Mouse (Mus musculus) embryo, embryonic 11.5 days (tissue): Measurements from ENCODE around the gene Aldh4a1.

Experiments used
- DNase-seq: peaks from one replicate; pipeline ENCODE4 v3.0.0-alpha.2; 2012; ENCODE audit warnings: low read depth, low spot score

Aldh4a1 gene

GRCm38 (mm10) chr4:139622373-139623282, at the start of gene Aldh4a1:
TSS of gene Aldh4a1 (plus strand) at chr4:139622866.
- DNase-seq, result peak; percentile 88

DNA sequence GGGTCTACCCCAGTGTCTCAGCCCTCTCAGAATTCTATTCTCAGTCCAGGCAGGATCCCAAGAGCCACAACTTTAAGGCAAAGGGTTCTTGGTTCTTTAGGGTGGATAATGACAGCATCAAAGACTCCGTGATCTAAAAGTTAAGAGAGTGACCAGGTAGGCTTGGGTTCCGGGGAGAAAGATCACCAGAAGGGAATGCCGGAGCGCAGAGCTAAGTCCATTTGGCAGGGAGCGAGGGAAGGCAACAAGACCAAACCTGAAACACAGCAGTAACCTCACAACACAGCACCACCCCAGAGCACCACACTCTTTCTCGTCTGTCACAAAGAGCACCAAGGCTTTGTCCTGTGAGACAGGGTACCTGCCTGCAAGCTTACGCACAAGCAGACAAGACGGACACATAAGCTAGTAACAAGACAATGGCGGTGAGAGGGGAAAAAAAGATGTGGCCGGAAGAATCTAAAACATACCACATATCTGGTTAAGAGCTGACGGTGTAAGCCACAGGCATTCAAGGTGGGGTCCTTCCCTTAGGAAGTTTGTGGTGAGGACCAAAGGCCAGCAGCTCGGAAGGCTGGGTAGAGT, 49.6 kb upstream of the Aldh4a1 start:
- no peak for DNase-seq

- DNase-seq, result peak; percentile 99
Measured at GRCm38 (mm10) chr4:139574156-139574798, 48.4 kb upstream of the Aldh4a1 start.

DNA sequence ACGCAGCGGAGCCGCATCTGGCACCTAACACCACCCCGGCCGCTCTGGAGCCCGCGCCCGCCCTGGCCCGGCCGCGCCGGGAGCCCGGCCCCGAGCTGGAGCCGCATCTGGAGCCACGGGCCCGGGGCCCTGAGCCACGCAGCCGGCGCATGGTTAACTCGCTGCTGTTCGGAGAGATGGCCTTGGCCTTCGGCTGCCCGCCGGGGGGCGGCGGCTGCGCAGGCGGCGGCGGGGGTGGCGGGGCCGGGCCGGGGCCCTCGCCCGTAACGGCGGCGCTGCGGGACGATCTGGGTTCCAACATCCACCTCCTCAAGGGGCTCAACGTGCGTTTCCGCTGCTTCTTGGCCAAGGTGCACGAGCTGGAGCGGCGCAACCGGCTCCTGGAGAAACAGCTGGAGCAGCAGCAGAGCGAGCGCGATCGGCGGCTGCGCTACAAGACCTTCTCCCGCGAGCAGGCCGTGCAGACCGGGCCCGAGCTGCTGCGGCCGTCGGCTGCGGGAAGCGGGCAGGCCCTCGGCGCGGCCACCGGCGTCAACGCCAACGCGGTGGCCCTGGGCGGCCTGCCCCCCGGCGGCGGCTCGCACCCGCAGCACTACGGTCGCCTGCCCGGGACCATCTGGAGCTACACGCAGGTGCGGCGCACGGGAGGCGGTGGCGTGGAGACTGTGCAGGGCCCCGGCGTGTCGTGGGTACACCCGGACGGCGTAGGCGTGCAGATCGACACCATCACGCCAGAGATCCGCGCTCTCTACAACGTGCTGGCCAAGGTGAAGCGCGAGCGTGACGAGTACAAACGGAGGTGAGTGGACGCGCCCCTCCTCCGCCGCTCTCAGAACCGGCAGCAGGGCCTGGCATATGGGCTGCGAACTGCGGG, 47.6 kb upstream of the Aldh4a1 start:
- DNase-seq, result no peak

DNA sequence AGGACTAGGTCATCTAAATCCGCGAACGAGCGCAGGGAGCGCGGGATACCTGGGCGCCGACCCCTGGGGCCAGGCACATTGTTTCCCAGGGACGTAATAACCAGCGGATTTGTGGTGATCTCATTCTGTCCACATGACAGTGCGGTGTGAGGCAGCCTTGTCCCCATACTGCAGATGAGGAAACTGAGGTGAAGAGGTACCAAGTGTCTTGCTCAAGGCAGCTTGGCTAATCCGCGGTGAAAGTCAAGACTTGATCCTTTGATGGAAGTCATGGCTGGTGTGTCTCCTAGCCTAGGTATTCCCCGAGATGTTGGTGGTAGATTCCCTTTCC, 47.0 kb upstream of the Aldh4a1 start:
- DNase-seq, result no peak

- no peak for DNase-seq
Measured at GRCm38 (mm10) chr4:139576251-139576880, 46.3 kb upstream of the Aldh4a1 start.

DNA sequence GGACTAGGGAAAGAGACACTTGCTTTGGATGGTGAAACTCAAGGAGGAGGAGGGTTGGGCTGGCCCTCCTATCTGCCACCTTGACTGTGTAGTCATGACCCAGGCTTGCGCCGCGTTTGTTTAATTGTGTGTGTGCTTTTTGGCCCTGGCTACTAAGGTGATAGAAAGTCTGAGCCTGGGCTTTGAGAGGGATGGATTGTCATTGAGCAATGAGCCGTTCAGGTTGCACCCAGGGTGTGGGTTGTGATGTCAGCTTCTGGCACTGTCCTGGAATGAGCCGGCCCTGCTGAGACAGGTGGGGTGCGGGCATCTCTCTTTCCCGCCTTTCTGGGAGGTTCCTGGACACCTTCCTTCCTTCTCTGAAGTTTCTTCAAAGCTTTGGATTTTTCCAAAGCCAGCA, 45.7 kb upstream of the Aldh4a1 start:
- no peak for DNase-seq

DNA sequence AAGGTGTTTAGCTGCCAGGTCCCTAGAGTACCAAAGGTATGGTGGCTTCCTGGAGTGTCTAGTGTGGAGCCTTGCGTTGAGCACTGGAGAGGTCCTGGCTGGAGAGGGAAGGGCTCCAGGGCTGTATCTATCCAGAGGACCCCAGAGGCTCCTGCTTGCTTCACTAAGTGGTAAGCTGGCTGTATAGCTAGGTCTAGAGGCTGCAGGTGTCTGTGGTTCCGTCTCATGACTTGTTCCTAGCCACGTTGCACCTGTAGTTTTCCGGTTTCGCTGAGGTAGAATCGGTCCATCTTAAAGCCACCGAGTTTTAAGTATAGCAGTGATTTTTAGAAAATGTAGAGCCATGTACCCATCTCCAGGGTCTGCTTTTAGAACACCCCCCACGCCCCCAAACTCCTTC, 44.3 kb upstream of the Aldh4a1 start:
- DNase-seq, result no peak

DNA sequence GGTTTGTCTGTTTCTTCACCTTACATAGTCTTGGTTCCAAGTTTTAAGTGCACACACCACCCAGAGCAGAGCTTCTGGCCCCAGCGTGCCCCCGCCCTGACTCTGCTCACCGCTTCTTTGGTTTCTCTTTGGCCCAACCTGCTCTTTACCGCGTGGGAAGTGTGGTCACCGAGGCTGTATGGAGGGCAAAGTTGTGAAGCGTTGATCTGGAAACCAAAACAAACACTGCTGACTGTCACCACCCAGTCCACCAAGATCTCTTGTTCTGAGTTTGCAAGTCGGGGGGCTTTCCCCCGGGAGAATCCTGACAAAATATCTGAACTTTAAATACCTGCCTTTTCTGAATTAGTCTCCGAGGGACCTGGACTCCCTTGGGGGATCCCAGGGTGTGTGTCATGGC, 43.7 kb upstream of the Aldh4a1 start:
- no peak for DNase-seq

- DNase-seq, result no peak
Measured at GRCm38 (mm10) chr4:139579466-139579865, 43.2 kb upstream of the Aldh4a1 start.

DNA sequence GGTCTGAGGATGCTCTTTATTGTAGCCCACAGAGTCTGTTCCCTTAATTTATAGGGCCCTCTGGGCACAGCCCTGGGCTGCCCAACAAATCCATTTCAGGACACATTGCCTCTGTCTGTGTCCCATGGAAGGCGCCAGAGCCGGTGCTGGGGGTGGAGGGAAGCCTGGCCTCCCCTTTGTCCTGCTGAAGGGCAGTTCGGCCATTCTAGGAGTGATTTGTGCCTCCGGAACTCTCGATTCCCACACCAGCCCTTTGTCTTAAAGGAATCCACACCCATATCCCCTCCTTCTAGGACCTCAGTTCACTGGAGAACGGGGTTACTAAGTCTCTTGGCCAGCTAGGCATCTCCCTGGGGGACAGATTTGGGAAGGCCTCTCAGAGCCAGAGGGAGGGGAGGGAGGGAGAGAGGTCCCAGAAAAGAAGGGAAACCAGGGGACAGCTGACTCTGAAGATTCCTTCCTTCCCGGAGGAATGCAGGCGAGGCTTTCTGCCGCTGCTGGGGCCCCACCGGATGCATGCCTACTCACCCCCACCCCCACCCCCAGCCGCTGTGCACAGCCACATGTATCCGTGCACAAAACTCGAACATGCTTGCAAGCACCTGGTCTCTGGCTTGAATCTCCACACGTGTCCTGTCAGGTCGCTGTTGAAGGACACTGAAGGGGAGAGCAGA, 41.9 kb upstream of the Aldh4a1 start:
- DNase-seq, result no peak

- DNase-seq, result no peak
Measured at GRCm38 (mm10) chr4:139581427-139582051, 41.1 kb upstream of the Aldh4a1 start.

- DNase-seq, result no peak
Measured at GRCm38 (mm10) chr4:139582346-139582745, 40.3 kb upstream of the Aldh4a1 start.

GRCm38 (mm10) chr4:139582903-139583302, 39.8 kb upstream of the Aldh4a1 start:
- no peak for DNase-seq

DNA sequence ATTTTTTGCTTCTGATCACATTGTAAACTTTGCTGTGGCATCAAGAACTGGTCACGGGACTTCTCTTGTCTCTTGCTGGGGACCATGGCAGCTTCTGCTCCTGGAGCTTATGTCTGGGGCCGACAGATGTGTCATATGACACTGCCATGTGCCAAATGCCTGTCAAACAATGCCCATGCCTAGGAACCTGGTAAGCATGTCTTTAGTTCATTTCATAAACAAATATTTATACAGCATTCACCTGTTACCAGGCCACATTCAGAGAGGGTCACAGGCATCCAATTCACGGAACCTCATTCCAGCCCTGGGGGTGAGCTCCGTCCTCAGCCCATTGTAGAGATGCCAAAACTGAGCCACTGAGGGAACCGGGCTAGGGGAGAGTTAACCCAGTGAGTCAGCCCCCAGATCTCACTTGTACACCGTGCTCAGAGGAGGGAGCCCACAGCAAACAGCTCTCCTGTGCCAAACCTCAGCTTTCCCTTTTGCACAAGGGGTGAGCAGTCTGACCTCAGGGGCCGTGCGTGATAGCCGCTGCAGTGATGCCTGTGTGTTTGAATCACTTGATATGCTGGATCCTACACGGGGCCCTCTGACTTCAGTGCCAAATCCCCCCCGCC, 38.9 kb upstream of the Aldh4a1 start:
- DNase-seq, result no peak

DNA sequence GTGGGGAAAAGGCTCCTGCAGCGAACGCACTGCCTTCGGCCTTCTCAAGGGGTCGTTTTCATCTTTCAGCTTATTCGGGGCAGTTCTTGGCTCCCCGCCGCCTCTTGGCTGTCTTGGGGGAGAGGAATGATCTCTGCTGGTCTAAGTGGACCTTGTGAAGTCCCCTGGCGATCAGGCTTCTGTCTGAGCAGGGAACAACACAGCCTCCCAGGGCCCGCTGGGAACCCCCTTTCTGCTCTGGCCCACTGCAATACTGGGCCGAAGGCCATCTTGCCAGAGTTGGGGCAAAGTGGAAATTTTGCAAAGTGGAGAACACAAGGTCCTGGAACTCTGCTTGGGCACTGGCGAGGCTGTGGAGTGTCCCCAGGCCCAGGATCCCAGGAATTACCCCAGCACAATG, 38.0 kb upstream of the Aldh4a1 start:
- no peak for DNase-seq

DNA sequence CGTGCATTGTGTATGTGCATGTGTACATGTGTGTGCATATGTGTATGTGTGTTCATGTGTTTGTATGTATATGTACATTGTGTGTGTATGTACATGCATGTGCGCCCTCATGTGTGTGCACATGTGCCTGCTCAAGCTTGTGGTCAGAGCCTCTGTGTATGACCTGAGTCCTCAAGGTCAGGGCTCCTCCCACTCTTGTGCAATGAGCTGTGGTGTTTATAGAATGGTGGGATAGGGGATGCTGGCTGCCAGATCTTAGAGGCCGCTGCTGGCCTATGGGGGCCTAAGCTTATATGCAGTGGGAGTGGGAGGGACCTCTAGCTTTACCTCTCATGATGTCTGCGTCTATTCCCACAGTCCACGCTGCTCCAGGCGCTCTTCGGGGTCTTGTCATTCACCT, 37.0 kb upstream of the Aldh4a1 start:
- DNase-seq, result no peak

- no peak for DNase-seq
Measured at GRCm38 (mm10) chr4:139587370-139587769, 35.3 kb upstream of the Aldh4a1 start.

DNA sequence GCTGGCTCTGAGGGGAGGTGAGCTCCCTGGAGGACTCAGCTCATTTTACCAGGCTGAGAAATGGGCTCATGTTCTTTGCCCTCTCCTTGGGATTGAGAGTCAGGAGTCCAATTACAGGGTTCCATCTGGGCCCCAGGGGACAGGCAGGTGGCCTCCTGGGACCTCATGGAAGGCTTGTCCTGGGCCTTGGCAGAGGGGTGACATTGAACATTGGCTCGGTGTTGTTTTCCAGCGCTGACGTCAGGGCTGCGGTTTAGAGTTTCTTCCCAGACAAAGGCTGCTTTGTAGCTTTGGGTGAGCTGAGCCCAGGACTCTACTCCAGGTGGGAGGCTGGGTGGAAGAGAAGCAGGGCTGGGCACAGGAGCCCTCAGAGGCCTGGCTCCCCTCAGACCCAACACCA, 34.9 kb upstream of the Aldh4a1 start:
- DNase-seq, result no peak
